Mouse (Mus musculus): Measurements from ENCODE around the gene Gnb5. TPM values are rescaled to one million over a fixed set of nuclear protein-coding genes. Genes with fewer than 3 reads are reported as not detected.

Gene Gnb5
- total RNA-seq, 2 experiments from 2014 or later: 1.1 TPM; not detected in 1

Other genes with a start within 250 kb of the Gnb5 start
- gene Myo5a, start 235.3 kb upstream of the Gnb5 start, total RNA-seq (2014; fragmentation: Nextera tagmentation): 7.5 and 10.4 TPM in 2 replicates
- 14.4 and 22.2 TPM in 2 replicates for gene Myo5a, start 235.3 kb upstream of the Gnb5 start, total RNA-seq (2017)
- not detected in 2 replicates for gene Myo5c, start 74.3 kb upstream of the Gnb5 start, total RNA-seq (2014; fragmentation: Nextera tagmentation)
- 0.38 TPM in 1 of 2 replicates, not detected in the other for gene Myo5c, start 74.3 kb upstream of the Gnb5 start, total RNA-seq (2017)
- not detected in 2 replicates for gene Bcl2l10, start 41.5 kb downstream of the Gnb5 start, total RNA-seq (2014; fragmentation: Nextera tagmentation)
- not detected in 2 replicates for gene Bcl2l10, start 41.5 kb downstream of the Gnb5 start, total RNA-seq (2017)
- gene Mapk6, start 103.7 kb downstream of the Gnb5 start, total RNA-seq (2014; fragmentation: Nextera tagmentation): 28.6 and 30.0 TPM in 2 replicates
- 37.8 and 38.0 TPM in 2 replicates for gene Mapk6, start 103.7 kb downstream of the Gnb5 start, total RNA-seq (2017)
- 36.6 and 37.5 TPM in 2 replicates for gene Leo1, start 135.2 kb downstream of the Gnb5 start, total RNA-seq (2014; fragmentation: Nextera tagmentation)
- gene Leo1, start 135.2 kb downstream of the Gnb5 start, total RNA-seq (2017): 76.8 and 84.1 TPM in 2 replicates

Data from megakaryocyte-erythroid progenitor cell, adult 5-6 weeks (primary cell).